Mouse (Mus musculus) liver (tissue): ENCODE results near the gene Mpz.
A peak's percentile ranks its signal among the peaks of the same experiment; 100 is the strongest.
"Not testable (repeated sequence)": the region's sequence is repeated elsewhere in the genome, so short reads cannot be mapped to it uniquely, and the experiment has no call there.

ENCODE experiments used
- DNase-seq: peaks from one replicate; pipeline ENCODE4 v3.0.0-alpha.2; 2020; ENCODE audit warnings: mixed read lengths

The Mpz gene

DNA sequence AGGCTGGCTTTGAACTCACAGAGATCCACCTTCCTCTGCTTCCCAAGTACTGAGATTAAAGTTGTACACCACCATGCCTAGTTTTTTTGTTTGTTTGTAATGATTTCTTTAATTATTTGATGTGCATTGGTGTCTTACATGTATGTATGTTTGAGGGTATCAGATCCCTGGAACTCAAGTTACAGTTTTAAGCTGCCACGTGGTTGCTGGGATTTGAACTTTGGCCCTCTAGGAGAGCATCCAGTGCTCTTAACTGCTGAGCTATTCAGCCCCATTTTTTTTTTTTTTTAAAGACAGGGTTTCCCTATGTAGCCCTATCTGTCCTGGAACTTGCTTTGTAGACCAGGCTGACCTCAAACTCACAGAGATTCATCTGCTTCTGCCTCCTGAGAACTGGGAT is 19.5 kb upstream of the Mpz start:
- no peak for DNase-seq

DNA sequence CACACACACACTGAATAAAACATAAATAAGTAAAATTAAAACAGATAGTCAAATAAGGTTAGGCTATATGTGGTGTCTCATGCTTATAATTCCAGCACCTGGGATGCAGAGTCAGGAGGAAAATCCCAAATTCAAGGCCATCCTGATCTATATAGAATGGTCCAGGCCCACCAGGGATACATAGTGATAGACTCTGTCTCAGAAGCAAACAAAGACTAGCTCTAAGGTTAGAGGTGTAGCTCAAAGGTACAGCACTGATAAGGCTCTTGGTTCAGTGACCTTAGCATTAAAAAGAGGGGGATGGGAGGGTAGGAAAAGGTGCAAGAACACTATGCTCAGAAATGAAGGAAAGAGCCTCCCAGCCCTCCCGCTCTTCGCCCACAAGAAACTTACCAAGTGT is 14.9 kb upstream of the Mpz start:
- DNase-seq, result no peak

DNA sequence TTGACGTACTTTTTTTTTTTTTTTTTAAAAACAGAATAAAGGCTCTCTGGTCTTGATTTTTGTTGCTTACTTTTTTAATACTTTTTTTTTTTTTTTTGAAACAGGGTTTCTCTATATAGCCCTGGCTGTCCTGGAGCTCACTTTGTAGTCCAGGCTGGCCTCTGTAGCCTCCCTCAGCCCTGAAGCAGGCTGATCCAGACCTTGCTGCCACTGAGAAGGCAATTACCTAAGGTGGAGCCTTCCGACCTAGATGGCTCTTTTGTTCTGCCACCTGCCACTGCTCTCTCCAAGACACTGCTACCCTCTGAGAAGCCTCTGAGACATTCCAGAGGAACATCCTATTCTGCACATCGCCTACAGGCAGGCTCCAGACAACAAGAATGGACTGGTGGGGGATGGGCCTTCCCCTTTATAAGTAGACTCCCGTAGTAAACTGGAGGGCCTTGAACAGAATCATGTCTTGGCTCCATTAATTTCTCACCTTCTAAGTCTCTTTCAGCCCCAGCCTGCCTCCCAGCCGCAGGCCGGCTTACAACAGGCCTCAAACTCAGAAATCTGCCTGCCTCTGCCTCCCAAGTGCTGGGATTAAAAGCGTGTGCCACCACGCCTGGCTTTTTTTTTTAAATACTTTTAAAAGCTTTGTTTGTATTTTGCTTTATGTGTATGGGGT is 12.9 kb upstream of the Mpz start:
- DNase-seq, result not testable (repeated sequence)

DNA sequence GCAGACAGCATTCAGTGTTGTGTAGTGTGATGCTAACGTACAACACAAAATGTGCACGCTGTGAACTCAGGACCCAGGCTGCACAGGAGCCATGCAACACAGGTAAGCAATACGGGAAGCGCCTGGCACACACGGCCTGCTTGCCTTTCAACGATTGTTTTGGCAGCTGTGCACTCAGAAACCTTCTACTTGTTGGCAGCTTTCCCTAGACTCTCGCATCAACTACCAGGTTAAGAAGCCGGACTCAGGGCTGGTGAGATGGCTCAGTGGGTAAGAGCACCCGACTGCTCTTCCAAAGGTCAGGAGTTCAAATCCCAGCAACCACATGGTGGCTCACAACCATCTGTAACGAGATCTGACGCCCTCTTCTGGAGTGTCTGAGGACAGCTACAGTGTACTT is 7.5 kb upstream of the Mpz start:
- not testable (repeated sequence) for DNase-seq

DNA sequence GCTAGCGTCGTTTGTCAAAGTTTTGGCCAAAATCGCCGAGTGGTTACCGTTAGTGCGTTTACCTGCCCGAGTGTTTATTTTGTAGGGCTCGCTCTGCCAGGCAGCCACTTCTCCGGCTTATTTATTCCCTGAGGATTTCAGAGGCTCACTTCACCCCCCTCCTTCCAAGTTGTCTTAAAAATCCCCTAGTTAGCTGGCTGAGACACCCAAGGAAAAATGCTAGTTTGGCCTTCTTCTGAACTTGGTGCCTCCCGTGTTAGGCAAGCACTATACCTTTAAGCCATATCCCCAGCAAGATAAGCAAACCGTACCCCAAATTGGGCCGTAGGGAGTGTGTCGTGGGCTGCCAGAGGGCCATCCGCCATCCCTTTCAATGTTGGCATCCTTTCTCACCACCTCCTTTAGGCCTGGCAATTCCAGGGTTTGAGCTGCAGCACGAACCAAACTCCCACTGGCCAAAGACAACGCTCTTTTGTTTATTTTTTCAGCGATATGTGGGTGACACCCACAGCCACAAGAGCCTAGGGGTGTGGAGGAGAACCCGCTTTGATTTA is 404 bp downstream of the Mpz start:
- no peak for DNase-seq

DNA sequence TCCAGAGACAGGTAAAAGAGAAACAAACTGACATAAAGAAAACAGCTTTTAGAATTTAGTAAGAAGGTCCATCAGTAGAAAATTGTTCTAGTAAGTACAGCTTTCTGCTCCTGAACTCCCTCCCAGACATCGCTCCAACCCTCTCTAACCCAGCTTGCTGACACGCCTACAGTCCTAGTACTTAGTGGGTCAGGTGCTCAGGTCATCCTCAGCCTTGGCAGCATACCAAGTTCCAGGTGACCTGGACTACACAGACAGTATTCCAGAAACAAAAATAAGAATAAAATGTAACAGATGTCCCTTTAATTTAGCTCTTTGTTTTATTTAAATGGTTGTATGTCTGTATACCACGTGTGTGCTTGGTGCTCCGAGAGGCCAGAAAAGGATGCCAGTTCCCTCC is 1.5 kb downstream of the Mpz start:
- DNase-seq, result no peak

DNA sequence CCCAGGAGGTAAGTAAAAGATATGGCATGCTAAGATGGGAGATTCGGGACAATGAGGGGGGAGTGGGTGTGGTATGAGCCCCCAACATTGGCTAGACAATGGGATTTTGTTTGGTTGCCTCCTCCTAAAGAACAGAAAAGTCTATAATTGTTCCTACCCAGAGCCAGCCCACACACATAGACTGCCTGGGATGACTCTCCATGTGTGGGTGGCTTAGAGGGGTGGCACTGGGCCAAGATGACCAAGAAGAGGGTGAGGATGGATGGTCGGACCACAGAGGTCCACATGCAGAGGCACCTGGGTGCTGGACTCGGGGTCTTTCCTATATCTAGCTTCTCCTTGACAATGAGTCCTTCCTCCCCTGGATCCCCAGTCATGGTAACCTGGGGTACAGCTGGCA is 6.1 kb downstream of the Mpz start:
- DNase-seq, result no peak

DNA sequence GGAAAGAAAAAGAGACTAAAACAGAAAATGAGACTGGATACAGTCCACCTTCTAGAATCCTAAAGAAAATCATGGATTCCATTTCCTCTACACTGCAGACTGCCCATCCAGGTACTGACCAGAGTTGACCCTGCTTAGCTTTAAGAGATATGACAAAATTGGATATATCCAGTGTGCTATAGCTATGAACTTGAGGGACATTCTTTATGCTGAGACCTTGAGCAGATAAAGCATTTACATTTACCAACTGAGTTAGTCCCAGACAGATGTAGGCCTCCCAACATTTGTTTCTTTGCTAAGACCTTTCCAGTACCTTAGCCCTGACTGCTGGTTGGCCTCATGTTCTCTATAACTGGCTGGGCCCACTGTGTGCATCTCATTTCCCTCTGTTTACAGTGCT is 7.5 kb downstream of the Mpz start:
- DNase-seq, result no peak

DNA sequence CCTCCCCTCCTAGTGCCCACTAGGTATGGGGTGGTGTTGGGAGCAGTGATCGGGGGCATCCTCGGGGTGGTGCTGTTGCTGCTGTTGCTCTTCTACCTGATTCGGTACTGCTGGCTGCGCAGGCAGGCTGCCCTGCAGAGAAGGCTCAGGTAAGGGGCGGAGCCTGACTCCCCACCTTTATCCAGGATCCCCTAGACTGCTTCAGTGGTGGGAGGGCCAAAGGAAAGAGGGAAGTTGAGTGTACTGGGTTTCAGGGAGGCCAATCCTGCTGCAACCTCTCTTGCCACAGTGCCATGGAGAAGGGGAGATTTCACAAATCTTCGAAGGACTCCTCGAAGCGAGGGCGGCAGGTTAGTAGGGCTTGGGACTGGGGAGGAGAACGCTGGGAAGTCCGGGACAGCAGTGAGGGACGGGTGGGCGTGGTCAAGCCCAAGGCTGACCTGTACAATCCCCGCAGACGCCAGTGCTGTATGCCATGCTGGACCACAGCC is 9.0 kb downstream of the Mpz start:
- no peak for DNase-seq

DNA sequence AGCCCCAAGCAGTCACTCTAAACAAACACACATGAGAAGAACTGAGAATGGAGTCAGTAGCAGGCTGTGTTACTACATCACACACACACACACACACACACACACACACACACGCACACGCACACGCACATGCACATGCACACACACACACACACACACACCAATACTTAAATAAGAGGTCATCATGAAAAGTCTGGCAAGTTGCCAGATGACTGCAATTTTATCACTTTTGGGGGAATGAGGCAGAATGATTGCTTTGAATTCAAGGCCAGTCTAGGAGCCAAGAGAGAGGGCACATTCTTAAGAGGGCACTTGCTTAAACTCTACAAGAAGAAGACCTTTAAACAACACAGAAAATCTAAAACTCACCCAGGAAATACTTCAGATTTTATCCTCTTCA is 12.0 kb downstream of the Mpz start:
- no peak for DNase-seq

DNA sequence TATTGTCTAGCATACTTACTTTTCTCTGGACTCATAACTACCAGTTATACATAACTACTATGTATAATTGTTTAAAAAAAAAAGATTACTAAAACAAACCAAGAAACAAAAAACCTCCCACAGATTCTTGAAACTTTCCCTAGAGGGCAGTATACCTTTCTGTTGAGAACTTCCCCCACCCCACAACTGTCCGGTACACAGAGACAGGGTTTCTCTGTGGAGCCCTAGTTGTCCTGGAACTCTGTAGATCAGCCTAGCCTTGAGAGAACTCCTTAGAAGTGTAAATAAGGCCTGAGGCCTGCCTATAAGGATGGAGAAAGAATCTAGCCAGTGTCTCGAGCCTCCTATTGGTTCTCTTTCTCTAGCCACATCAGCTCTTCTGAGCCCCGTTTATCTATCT is 13.7 kb downstream of the Mpz start:
- no peak for DNase-seq

DNA sequence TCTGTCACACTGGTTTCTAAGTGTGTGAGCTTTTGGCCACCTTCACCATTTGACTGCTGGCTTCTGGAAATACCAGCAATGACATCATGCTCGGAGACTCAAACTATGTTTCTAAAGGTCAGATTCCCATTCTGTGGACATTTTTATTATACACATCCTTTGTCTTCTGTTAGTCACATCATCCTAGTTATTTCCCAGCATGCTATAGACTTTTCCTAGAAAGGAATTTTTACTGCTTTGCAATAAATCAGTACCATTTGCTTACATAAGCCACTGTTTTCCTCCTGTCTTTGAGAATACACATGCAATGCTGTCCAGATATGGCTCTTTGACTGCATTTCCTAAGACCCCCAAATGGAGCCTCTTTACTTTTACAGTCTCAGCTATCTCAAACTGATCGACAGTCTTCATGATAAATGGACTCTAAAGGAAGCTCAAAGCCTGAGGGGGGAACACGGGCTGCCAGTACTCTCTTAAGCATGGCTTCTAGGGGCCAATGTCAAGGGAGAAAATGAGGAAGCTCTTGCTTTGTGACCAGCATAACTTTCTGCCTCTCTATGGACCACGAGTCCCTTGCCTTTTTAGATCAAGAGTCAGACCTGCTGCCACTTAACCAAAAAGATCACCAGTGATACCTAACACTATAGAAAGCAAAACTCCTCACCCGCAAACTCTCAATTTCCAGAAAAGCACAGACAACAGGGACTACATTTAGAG is 15.3 kb downstream of the Mpz start:
- no peak for DNase-seq

DNA sequence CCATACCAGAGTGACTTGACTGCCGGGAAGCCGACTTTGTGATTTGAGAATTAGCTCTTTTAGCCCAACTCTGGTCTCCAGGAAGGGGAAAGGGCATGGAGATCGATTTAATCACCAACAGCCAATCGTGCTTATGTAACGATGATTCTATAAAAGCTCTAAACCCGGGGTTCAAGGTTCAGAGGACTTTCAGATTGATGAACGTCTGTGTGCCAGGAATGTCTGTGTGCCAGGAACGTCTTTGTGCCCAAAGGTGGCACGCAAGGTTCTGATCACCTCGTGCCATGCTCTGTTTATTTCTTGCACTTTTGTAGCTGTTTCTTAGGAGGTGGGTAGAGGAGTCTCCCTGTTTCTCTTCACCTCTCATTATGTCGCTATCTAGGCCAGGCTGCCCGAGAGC is 18.4 kb downstream of the Mpz start:
- no peak for DNase-seq

DNA sequence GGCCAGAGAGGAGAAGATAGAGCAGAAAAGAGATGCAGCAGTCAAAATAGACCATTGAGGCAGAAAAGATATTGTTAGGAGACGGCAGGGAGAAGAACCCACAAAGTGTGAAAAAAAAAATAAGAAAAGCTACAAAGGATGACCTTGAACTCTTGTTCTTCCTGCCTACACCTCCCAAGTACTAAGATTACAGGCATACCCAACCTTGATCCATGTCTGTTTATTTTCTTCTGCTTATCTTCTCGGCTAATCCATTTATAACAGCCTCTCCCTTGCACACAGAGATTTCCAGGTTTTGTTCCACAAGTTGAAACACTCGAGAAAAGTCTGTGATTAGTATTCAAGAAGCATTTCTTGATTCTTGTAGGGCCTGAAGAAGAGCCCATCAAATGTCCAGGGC is 19.4 kb downstream of the Mpz start:
- no peak for DNase-seq

DNA sequence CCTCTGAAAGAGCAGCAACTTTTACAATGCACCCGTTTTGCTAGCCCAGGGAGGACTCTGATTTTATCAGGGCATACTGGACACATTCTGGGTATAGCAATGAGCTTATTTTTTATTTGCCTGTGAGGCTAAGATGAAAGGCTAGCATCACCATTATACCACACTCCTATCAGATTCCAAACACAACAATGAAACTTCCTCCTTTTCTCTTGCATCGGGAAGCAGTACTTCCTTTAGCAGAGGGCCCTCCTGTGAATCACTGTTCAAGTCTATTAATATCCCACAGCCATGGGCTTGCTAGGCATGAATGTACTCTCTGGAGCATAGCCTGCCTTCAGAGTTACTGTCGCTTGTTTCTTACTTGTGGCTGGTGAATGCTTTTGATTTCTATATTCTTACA is 20.6 kb downstream of the Mpz start:
- no peak for DNase-seq

DNA sequence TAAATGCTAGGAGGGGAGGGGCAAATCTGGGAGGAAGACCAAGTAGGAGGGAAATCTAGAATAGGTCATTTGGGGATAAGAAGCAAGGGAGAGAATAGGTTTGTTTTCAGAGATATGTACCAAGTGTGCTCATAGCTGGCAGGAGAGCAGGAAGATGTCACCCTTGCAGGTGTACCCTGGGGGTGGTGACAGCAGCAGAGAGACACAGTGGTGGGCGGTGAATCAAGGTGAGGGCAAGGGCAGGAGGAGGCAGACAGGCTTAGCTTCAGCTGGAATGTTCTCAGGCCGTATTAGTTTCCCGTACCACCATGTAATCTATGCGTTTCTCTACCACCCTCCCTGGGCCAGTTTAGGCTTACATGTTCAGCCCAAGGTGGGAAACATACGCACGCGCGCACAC is 22.3 kb downstream of the Mpz start:
- no peak for DNase-seq

DNA sequence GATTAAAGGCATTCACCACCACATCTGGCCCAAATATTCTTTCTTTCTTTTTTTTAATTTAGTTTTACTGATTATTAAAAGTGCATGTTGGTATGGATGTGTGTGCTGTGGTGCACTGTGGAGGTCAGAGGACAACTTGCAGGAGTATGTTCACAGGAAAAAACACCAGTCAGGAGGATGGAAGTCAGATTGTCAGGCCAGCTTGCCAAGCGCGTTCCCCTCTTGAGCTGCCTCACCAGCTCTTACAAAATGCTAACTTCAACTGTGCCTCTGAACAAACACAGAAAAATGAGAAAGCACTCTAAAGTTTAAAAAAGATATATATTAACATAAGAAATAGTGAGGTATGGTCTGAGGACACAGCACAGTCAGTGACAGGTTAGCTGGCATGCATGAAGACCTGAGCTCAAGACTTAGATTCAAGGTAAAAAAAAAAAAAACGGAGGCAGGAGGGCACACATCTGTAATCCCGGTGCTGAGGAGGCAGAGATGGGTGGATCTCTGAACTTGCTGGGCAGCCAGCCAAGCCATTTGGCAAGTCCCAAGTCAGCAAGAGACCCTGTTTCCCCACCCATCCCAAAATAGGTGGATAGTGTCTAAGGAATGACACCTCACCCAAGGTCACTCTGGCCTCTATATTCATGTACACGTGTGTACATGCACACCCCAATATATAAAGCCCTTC is 29.1 kb downstream of the Mpz start:
- DNase-seq, result no peak

DNA sequence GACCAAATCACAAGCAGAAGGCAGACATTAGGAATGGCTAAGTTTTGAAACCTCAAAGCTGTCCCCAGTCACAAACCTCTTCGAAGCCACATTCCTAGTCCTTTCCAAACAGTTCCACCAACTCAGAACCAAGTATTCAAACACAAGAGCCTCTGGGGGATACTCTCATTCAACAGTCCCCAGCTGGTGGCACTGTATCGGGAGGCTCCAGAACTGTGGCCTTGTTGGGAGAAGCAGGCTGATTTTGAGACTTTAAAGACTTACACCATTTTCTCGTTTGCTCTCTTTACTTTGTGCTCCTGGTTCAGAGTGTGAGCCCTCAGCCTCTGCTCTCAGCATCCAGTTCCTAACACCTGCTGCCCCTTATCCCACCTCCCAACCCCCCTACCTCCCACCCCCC is 32.5 kb downstream of the Mpz start:
- no peak for DNase-seq

DNA sequence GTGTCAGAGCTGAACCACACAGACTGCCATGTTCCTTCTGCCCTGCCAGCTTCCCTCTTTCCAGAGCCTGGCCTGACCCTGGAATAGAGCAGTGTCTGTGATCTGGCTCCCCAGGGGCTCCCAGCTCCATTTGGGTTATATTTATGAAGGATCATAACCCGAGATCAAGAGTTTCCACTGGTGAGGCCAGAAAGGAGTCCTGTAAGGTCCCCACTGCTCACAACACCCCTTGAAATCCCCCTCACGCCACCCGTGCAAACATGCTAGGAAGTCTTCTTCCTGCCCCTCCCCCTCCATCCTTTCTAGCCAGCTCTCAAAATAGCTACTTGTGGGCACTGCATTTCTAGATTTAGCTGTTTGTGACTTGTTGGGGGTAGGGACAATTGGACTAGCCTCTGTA is 33.1 kb downstream of the Mpz start:
- peak; percentile 18 for DNase-seq

DNA sequence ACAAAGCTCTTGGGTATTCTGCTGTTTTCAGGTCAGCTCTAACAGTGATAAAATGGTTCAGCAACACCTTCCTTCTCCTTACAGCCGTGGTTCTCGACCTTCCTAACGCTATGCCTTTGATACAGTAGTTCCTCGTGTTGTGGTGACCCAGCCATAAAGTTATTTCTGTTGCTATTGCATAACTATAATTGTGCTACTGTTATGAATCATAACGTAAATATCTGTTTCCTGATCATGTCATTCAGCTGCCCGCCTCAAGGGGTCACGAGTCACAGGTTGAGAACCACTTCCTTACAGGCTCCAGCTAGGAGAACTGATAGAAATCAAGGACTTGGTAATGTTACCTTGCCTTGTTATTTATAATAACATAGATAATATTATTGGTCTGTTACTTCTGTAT is 33.8 kb downstream of the Mpz start:
- DNase-seq, result peak; percentile 27

DNA sequence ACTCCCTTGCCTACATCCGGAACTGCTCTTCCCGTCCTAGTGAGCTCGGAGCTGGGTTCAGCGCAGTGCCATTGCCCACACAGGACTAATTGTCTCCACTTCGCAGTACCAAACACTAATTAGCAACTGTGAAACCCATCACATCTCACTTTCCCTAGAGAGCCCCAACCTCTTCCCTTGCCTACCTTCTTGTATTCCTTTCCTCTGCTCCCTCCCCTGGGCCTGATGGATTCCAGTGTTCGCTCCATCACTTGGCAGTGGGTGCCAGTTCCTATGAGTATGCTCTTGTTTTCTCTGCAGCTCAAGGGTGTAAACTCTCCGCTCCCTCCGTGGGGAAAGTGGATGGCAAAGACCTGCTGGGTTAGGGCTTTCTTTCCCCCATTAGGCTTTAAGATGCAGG is 35.1 kb downstream of the Mpz start:
- DNase-seq, result no peak

DNA sequence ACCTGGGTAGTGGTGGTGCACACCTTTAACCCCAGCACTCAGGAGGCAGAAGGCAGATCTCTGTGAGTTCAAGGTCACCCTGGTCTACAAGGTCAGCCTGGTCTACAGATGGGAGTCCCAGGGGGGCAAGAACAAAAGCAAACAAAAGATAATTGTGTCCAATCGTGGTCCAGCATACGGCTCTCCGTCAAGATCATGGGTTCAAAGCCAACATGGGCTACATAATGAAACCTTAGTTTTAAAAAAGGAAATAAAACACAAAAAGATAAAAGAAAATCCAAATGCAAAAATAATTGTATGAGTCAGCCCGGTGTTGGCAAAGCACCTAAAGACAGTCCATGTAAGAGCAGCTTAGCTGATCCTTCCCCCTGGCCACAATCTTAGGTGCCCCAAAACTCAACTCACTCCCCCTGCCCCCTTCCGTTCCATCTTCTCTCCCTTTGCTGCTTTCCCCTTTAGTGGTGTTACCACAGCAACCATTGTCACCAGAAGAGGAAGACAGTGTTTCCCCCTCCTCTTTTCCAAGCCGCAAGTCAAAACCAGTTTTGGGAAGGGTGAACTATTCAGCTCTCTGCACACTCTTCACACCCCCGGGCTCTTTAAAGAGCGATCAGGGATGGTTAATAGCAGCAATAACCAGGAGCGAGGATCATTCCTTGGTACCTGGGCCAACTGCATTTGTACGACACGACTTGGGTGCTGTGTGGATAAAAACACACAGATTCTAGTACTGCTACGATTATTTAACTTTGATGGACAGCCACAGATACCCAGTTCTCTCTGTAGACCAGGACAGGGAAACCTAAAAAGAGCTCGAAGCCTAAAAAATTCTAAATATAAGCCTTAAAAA is 37.6 kb downstream of the Mpz start:
- no peak for DNase-seq

DNA sequence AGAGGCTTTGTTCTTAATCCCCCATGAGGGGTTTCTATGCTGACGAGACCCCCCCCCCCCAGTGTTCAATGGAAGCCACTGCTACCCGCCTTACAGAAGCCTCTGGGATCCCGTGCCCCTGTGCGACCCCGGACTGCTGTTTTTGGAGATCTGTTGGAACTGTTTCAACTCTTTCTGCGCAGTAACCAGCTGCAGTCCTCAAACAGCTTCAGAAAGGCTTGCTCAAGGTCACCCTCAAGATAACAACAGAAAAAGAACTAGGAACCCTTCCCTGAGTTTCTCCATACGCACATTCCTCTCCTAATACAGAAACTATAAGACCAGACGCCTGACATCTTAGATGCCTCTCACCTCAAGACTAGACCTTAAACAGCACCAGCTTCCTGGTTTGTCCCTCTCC is 38.5 kb downstream of the Mpz start:
- DNase-seq, result no peak
